Mouse (Mus musculus) heart, adult 2 months (tissue): ENCODE data around the gene Zmynd8. TPM values are rescaled to one million over a fixed set of nuclear protein-coding genes. Genes with fewer than 3 reads are reported as not detected.
"Not testable (repeated sequence)": the region's sequence is repeated elsewhere in the genome, so short reads cannot be mapped to it uniquely, and the experiment has no call there.

Experiments used
- DNase-seq, 2 experiments: peaks; one replicate each; pipeline ENCODE4 v3.0.0; 2021
- H3K27ac ChIP-seq: fragments of 200-600 bp; 2 replicates; pipeline ENCODE4 v1.8.1; 2022
- H3K27me3 ChIP-seq: fragments of 200-500 bp; 2 replicates; pipeline ENCODE4 v1.6.1; 2012; ENCODE audit warnings: mild to moderate bottlenecking, low read length, inconsistent platforms, mixed read lengths; ENCODE audit not compliant: control insufficient read depth, insufficient read depth
- H3K36me3 ChIP-seq: fragments of 200-500 bp; 2 replicates; pipeline ENCODE4 v1.6.1; 2012; ENCODE audit warnings: low read length, inconsistent platforms; ENCODE audit not compliant: control insufficient read depth, insufficient read depth
- H3K4me1 ChIP-seq: fragments of 200-500 bp; 2 replicates; pipeline ENCODE4 v1.6.1; 2011; ENCODE audit warnings: low read length; ENCODE audit not compliant: control insufficient read depth, insufficient read depth
- H3K4me3 ChIP-seq: fragments of 200-600 bp; 2 replicates; pipeline ENCODE4 v1.8.1; 2022
- H3K79me2 ChIP-seq: fragments of 200-500 bp; replicated peaks from 2 replicates; pipeline ENCODE4 v1.6.1; 2012; ENCODE audit warnings: mild to moderate bottlenecking, inconsistent platforms, low read length, moderate library complexity, mixed read lengths; ENCODE audit not compliant: control insufficient read depth, insufficient read depth
- H3K9ac ChIP-seq: fragments of 200-500 bp; 2 replicates; pipeline ENCODE4 v1.6.1; 2012; ENCODE audit warnings: low read depth, mild to moderate bottlenecking, control low read depth, inconsistent platforms, low read length, mixed read lengths
- CTCF ChIP-seq: fragments of 200-600 bp; IDR thresholded peaks from 2 replicates; pipeline ENCODE4 v1.8.1; 2022; ENCODE audit warnings: antibody characterized with exemption, mild to moderate bottlenecking, moderate library complexity
- EP300 ChIP-seq: fragments of 200-500 bp; IDR thresholded peaks from 2 replicates; pipeline ENCODE4 v1.6.1; 2011; ENCODE audit warnings: low read depth, low read length, control low read depth; ENCODE audit not compliant: insufficient read depth
- POLR2A ChIP-seq: fragments of 200-500 bp; IDR thresholded peaks from 2 replicates; pipeline ENCODE4 v1.6.1; 2011; ENCODE audit warnings: mild to moderate bottlenecking, low read depth, low read length, control low read depth; ENCODE audit not compliant: insufficient read depth
- WGBS: fragments of 180-500 bp; shearing (Covaris S2); methylation state at CpG from one replicate; pipeline ENCODE4 v1.1.7; 2018; 5-methylcytosine and 5-hydroxymethylcytosine counted together
- intact Hi-C: fragments of 180-260 bp; cut with DNase I; formaldehyde crosslinking; loops from one replicate; pipeline ENCODE4 v1.15.1; 2025
- polyA plus RNA-seq: library from polyadenylated mRNA; depleted of rRNA; stranded (reverse); fragments of >200 nt; gene quantifications from 2 replicates; pipeline ENCODE4 v1.2.3, GENCODE M21; 2012
- total RNA-seq, 2 experiments: library from RNA; stranded (reverse); gene quantifications; 2 replicates each; pipeline ENCODE4 v1.2.3; 2021

The Zmynd8 gene
- total and polyA plus RNA-seq, 3 experiments = 20.4 to 47.2 (median 44.4) TPM

DNA sequence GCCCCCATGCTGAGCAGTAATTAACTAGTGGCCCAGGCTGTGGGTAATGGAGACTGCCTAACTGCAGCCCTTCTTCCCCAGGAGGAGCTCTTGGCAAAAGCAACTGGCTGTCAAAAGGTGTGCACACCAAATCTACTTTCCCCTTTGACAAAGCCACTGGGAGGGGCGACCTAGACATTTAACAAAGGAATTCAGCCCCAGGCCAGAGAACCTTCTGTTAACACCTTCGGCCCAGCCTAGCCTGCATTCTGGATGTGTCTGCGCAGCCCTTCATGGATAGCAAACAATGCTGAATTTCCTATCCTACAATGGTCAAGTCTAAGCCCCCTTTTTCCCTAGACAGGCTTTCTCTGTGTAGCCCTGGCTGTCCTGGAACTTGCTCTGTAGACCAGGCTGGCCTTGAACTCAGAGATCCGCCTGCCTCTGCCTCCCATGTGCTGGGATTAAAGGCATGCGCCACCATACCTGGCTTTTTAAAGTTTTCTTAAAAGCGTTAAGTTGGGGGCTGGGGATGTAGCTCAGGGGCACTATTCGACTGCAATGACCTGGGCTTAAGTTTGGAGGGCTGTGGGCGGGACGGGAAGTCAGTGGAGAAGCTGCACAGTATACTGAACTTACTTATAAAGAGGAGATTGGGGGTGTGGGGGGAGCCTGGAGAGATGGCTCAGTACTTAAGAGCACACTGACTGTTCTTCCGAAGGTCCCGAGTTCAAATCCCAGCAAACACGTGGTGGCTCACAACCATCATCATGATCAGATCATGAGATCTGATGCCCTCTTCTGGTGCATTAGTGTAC is 90.4 kb downstream of the Zmynd8 start:
- intact Hi-C loops = no loop called here
- DNase-seq = no peak
- no peaks in the 10 kb centered on the region for H3K79me2 ChIP-seq
- H3K4me1 ChIP-seq = no peaks in the 10 kb centered on the region
- 97% methylated on average over 12 of the region's 12 CpGs for WGBS
- no peaks in the 10 kb centered on the region for H3K27me3 ChIP-seq
- no peak overlapping the region for H3K27ac ChIP-seq
- TF ChIP-seq POLR2A (no peak), CTCF (no peak), EP300 (no peak)
- H3K9ac ChIP-seq = no peak overlapping the region
- H3K4me3 ChIP-seq = no peak overlapping the region
- no peaks in the 10 kb centered on the region for H3K36me3 ChIP-seq

GRCm38 (mm10) chr2:165800174-165800573 is 98.6 kb downstream of the Zmynd8 start:
- H3K27ac ChIP-seq, H3K79me2 ChIP-seq, H3K36me3 ChIP-seq, H3K4me3 ChIP-seq, H3K27me3 ChIP-seq, H3K9ac ChIP-seq, DNase-seq, intact Hi-C loops, H3K4me1 ChIP-seq: not testable (repeated sequence)
- WGBS = 99% methylated on average over 3 of the region's 3 CpGs

GRCm38 (mm10) chr2:165797876-165798275 is 100.9 kb downstream of the Zmynd8 start:
- H3K27me3 ChIP-seq = no peaks in the 10 kb centered on the region
- H3K79me2 ChIP-seq = no peaks in the 10 kb centered on the region
- intact Hi-C loops = no loop called here
- H3K4me3 ChIP-seq = no peak overlapping the region
- no peak overlapping the region for H3K9ac ChIP-seq
- 0 out of 2 replicates have a peak, but pooled peaks cover 1% of the 10 kb centered on the region for H3K4me1 ChIP-seq
- H3K36me3 ChIP-seq = no peaks in the 10 kb centered on the region
- no peak overlapping the region for H3K27ac ChIP-seq
- 54% methylated on average over 8 of the region's 8 CpGs for WGBS
- no peak for DNase-seq
- TF ChIP-seq CTCF (no peak), EP300 (no peak), POLR2A (no peak)

DNA sequence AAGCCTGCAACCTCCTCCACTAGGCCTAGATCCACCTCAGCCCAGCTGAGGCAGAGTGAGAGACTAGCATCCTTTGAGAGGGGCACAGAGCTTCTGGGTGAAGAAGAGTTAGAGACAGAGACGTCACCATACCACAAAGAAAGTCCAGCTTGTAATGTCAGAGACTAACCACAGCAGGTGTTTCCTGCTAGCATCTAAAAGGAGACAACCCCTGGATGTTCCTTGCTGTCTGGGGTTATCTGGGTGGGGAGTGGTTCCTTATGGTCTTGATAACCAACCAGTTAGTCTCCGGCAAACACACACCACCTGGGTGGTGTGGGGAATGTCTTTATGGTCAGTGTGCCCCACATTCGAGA is 105.6 kb downstream of the Zmynd8 start:
- Histone ChIP-seq H3K27me3 (no peaks in the 10 kb centered on the region), H3K79me2 (no peaks in the 10 kb centered on the region), H3K9ac (no peak overlapping the region), H3K4me3 (no peak overlapping the region), H3K36me3 (no peaks in the 10 kb centered on the region), H3K27ac (no peak overlapping the region), H3K4me1 (peaks cover 1% of the 10 kb centered on the region; the same call in 1 of the 2 replicates)
- 36% methylated on average over 3 of the region's 3 CpGs for WGBS
- TF ChIP-seq EP300 = no peak
- TF ChIP-seq POLR2A = no peak
- TF ChIP-seq CTCF = no peak
- intact Hi-C loops = no loop called here
- no peak for DNase-seq

- Histone ChIP-seq H3K4me1 (peaks cover 3% of the 10 kb centered on the region), H3K27me3 (no peaks in the 10 kb centered on the region), H3K9ac (no peak overlapping the region), H3K27ac (no peak overlapping the region), H3K4me3 (no peak overlapping the region), H3K79me2 (no peaks in the 10 kb centered on the region), H3K36me3 (no peaks in the 10 kb centered on the region)
- TF ChIP-seq POLR2A (no peak), EP300 (no peak)
- DNase-seq = peak in 1 of 2 experiments; percentile 18
- intact Hi-C loops = no loop called here
- WGBS = 56% methylated on average over 25 of the region's 25 CpGs
Observed at GRCm38 (mm10) chr2:165792431-165793282, 106.2 kb downstream of the Zmynd8 start.

DNA sequence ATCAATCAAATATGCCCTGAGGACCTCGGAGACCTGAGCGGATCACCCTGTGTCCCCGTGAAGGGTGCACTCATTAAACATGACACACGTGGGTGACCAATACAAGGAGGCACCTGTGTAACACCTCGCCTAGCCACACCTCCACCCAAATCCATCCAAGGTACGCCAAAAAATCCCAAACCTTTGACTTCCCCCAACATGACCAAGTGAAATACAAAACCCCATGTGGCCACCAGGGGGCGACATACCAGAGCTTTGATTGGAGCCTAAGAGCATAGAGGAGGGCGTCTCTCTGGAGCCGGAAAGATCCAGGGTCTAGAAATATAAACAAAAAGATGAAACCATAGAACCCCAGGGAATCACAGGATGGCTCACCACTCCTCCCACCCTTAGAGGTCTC is 107.2 kb downstream of the Zmynd8 start:
- H3K36me3 ChIP-seq = no peaks in the 10 kb centered on the region
- peak; percentile 47 to 70 for DNase-seq
- intact Hi-C loops = no loop called here
- no peaks in the 10 kb centered on the region for H3K79me2 ChIP-seq
- H3K27ac ChIP-seq = no peak overlapping the region
- WGBS = 56% methylated on average over 9 of the region's 9 CpGs
- peaks cover 4% of the 10 kb centered on the region for H3K4me1 ChIP-seq
- H3K9ac ChIP-seq = no peak overlapping the region
- no peak overlapping the region for H3K4me3 ChIP-seq
- H3K27me3 ChIP-seq = no peaks in the 10 kb centered on the region
- TF ChIP-seq POLR2A = no peak
- TF ChIP-seq EP300 = 0 out of 2 replicates have a peak, but pooled peaks have one; percentile 10
- TF ChIP-seq CTCF = peak; percentile 94
